Mouse (Mus musculus) liver, postnatal 0 days (tissue): ENCODE data around the gene Pde10a. TPM values are rescaled to one million over a fixed set of nuclear protein-coding genes. Genes with fewer than 3 reads are reported as not detected.

ENCODE experiments used
- ATAC-seq: fragments of 200-750 bp; cut with Nextera tagmentation; 2 replicates; pipeline ENCODE4 v1.8.0; 2017; ENCODE audit warnings: mild to moderate bottlenecking, moderate library complexity
- DNase-seq: peaks from one replicate; pipeline ENCODE4 v3.0.0-alpha.2; 2016
- H3K27ac ChIP-seq: fragments of 300-500 bp; sonication (generic); 2 replicates; pipeline ENCODE4 v1.5.1; 2014; ENCODE audit warnings: antibody characterized with exemption, moderate library complexity, mild to moderate bottlenecking, low read depth
- H3K27me3 ChIP-seq: fragments of 300-500 bp; sonication (generic); 2 replicates; pipeline ENCODE4 v1.6.1; 2014; ENCODE audit warnings: low read length, control low read depth, mixed read lengths; ENCODE audit not compliant: insufficient read depth
- H3K36me3 ChIP-seq: fragments of 300-500 bp; sonication (generic); replicated peaks from 2 replicates; pipeline ENCODE4 v1.6.1; 2014; ENCODE audit warnings: mild to moderate bottlenecking, control low read depth, low read length, moderate library complexity, mixed read lengths; ENCODE audit not compliant: insufficient read depth
- H3K4me1 ChIP-seq: fragments of 300-500 bp; sonication (generic); 2 replicates; pipeline ENCODE4 v1.6.1; 2014; ENCODE audit warnings: antibody characterized with exemption, mild to moderate bottlenecking, control low read depth; ENCODE audit not compliant: insufficient read depth
- H3K4me2 ChIP-seq: fragments of 300-500 bp; sonication (generic); 2 replicates; pipeline ENCODE4 v1.6.1; 2014; ENCODE audit warnings: low read depth, mild to moderate bottlenecking, low read length, moderate library complexity, mixed read lengths
- H3K4me3 ChIP-seq: fragments of 300-500 bp; sonication (generic); 2 replicates; pipeline ENCODE4 v1.5.1; 2014; ENCODE audit warnings: low read depth, low read length
- H3K9ac ChIP-seq: fragments of 300-500 bp; sonication (generic); replicated peaks from 2 replicates; pipeline ENCODE4 v1.6.1; 2014; ENCODE audit warnings: mild to moderate bottlenecking, moderate library complexity
- H3K9me3 ChIP-seq: fragments of 300-500 bp; sonication (generic); 2 replicates; pipeline ENCODE4 v1.6.1; 2016; ENCODE audit warnings: mild to moderate bottlenecking, control low read depth, low read length, mixed read lengths
- CTCF ChIP-seq: sonication (generic); IDR thresholded peaks from 2 replicates; pipeline ENCODE4 v1.5.1; 2016; ENCODE audit warnings: antibody characterized with exemption, low read depth
- EP300 ChIP-seq: IDR thresholded peaks from 2 replicates; pipeline ENCODE4 v1.6.1; 2016; ENCODE audit warnings: antibody characterized with exemption, low read depth, mild to moderate bottlenecking
- WGBS: fragments of 180-500 bp; shearing (Covaris S2); extraction: QIAGEN DNeasy Blood & Tissue Kit; methylation state at CpG from one replicate; pipeline ENCODE4 v1.1.7; 2014; ENCODE audit not compliant: insufficient replicate concordance; 5-methylcytosine and 5-hydroxymethylcytosine counted together
- polyA plus RNA-seq: library from polyadenylated mRNA; unstranded; fragments of >200 nt; fragmentation: Nextera tagmentation; extraction: Ambion mirVana; gene quantifications from 2 replicates; pipeline ENCODE4 v1.2.1, GENCODE M21; 2015

Gene Pde10a
- polyA plus RNA-seq, 1 experiment from 2014 or later, result 0.90 TPM

DNA sequence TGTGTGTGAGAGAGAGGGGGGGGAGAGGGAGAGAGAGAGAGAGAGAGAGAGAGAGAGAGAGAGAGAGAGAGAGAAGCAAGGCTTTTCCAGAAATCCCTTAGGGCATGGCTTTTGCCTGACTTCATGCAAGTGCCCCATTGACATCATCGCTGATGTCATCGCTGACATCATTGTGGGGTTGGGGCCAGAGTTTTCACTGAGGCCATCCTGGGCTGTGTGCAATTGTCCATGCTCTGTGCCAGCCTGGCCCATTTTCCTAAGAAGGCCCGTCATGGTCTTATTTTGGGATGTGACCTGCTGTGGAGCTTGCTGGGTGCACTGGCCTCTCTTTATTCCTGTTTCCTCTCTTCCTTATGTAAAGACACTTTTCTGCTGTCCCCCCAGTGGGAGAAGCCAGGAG is 290.2 kb downstream of the Pde10a start:
- DNase-seq (no peak), ATAC-seq (no peak)
- no peak overlapping the region for H3K9ac ChIP-seq
- H3K27ac ChIP-seq, result no peak overlapping the region
- H3K4me2 ChIP-seq, result no peak overlapping the region
- H3K27me3 ChIP-seq, result no peaks in the 10 kb centered on the region
- no peak for TF ChIP-seq CTCF
- no peak for TF ChIP-seq EP300
- no peaks in the 10 kb centered on the region for H3K4me1 ChIP-seq
- H3K36me3 ChIP-seq, result no peaks in the 10 kb centered on the region
- 80% methylated on average over 3 of the region's 3 CpGs for WGBS
- H3K4me3 ChIP-seq, result no peak overlapping the region
- H3K9me3 ChIP-seq, result no peaks in the 10 kb centered on the region

- Histone ChIP-seq H3K36me3 (no peaks in the 10 kb centered on the region), H3K4me2 (no peak overlapping the region), H3K27me3 (no peaks in the 10 kb centered on the region), H3K27ac (no peak overlapping the region), H3K4me1 (no peaks in the 10 kb centered on the region), H3K9ac (no peak overlapping the region), H3K9me3 (no peaks in the 10 kb centered on the region), H3K4me3 (no peak overlapping the region)
- WGBS, result 71% methylated on average over 5 of the region's 5 CpGs
- ATAC-seq, result no peak
- DNase-seq, result no peak
- TF ChIP-seq EP300 (no peak), CTCF (no peak)
Measured at GRCm38 (mm10) chr17:8815864-8816263, 290.7 kb downstream of the Pde10a start.

DNA sequence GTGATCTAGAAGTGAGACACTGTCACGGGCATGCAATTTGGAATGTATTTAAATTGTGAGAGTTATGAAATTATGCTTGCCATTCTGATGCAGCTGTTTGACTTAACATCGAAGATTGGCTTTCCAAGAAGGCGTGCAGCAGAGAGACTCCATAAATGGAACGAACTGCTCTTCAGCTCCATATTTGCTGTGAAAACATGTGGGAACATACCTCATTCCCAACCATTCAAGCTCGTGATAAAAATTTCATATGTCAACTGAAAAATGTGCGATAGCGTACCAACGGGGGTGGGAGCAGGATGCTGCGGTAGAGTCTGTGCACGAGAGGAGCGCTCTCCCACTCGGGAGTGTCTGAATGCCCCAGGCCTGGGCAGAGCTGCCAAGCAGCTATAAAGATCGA is 293.5 kb downstream of the Pde10a start:
- no peak for DNase-seq
- Histone ChIP-seq H3K9ac (no peak overlapping the region), H3K4me3 (no peak overlapping the region), H3K36me3 (no peaks in the 10 kb centered on the region), H3K27me3 (no peaks in the 10 kb centered on the region), H3K27ac (no peak overlapping the region), H3K9me3 (no peaks in the 10 kb centered on the region), H3K4me2 (no peak overlapping the region), H3K4me1 (no peaks in the 10 kb centered on the region)
- TF ChIP-seq EP300 (no peak), CTCF (no peak)
- ATAC-seq, result no peak
- 78% methylated on average over 13 of the region's 13 CpGs for WGBS

GRCm38 (mm10) chr17:8823548-8823947 is 298.4 kb downstream of the Pde10a start:
- Histone ChIP-seq H3K4me2 (no peak overlapping the region), H3K9me3 (no peaks in the 10 kb centered on the region), H3K27me3 (no peaks in the 10 kb centered on the region), H3K36me3 (no peaks in the 10 kb centered on the region), H3K4me1 (no peaks in the 10 kb centered on the region), H3K9ac (no peak overlapping the region), H3K4me3 (no peak overlapping the region), H3K27ac (no peak overlapping the region)
- DNase-seq (no peak), ATAC-seq (no peak)
- TF ChIP-seq EP300 (no peak), CTCF (no peak)
- WGBS, result 67% methylated on average over 7 of the region's 7 CpGs

GRCm38 (mm10) chr17:8827204-8827603 is 302.0 kb downstream of the Pde10a start:
- Histone ChIP-seq H3K4me2 (no peak overlapping the region), H3K27ac (no peak overlapping the region), H3K27me3 (no peaks in the 10 kb centered on the region), H3K4me3 (no peak overlapping the region), H3K9ac (no peak overlapping the region), H3K36me3 (no peaks in the 10 kb centered on the region), H3K4me1 (no peaks in the 10 kb centered on the region), H3K9me3 (no peaks in the 10 kb centered on the region)
- no peak for ATAC-seq
- TF ChIP-seq CTCF (no peak), EP300 (no peak)
- no peak for DNase-seq
- 74% methylated on average over 9 of the region's 9 CpGs for WGBS

- TF ChIP-seq CTCF (no peak), EP300 (no peak)
- no peaks in the 10 kb centered on the region for H3K36me3 ChIP-seq
- ATAC-seq (no peak), DNase-seq (no peak)
- H3K4me2 ChIP-seq, result no peak overlapping the region
- H3K4me1 ChIP-seq, result no peaks in the 10 kb centered on the region
- H3K27me3 ChIP-seq, result no peaks in the 10 kb centered on the region
- no peak overlapping the region for H3K9ac ChIP-seq
- no peak overlapping the region for H3K27ac ChIP-seq
- no peak overlapping the region for H3K4me3 ChIP-seq
- WGBS, result 76% methylated on average over 5 of the region's 5 CpGs
- H3K9me3 ChIP-seq, result no peaks in the 10 kb centered on the region
Measured at GRCm38 (mm10) chr17:8831001-8831400, 305.8 kb downstream of the Pde10a start.

DNA sequence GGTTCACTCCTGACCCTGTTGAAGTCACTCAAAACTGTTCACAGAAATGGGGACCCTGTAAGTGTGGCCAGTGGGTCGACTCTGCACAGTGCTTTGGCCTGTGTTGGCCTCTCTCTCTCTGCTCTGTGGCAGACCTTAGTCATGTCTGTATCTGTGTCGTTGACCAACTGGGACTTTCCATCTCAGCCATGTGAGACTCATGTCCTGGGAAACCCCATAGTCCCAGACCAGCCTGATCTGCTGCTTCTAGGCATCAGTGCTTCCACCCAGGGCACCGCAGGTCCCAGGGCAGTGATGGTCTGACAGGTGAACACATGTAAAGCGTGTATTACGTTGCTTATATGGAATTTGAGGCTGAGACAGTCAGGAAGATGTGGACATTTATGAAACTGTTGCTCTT is 311.1 kb downstream of the Pde10a start:
- H3K4me1 ChIP-seq, result no peaks in the 10 kb centered on the region
- H3K36me3 ChIP-seq, result no peaks in the 10 kb centered on the region
- DNase-seq (no peak), ATAC-seq (no peak)
- H3K27me3 ChIP-seq, result no peaks in the 10 kb centered on the region
- TF ChIP-seq CTCF, result no peak
- no peak for TF ChIP-seq EP300
- H3K9me3 ChIP-seq, result no peaks in the 10 kb centered on the region
- H3K9ac ChIP-seq, result no peak overlapping the region
- H3K4me2 ChIP-seq, result no peak overlapping the region
- H3K27ac ChIP-seq, result no peak overlapping the region
- no peak overlapping the region for H3K4me3 ChIP-seq
- 62% methylated on average over 5 of the region's 5 CpGs for WGBS
